Mouse (Mus musculus) heart, postnatal 0 days (tissue): ENCODE data around the gene Paxx.

Experiments
- CTCF ChIP-seq: IDR thresholded peaks from 2 replicates; pipeline ENCODE4 v1.5.1; 2016; ENCODE audit warnings: antibody characterized with exemption, control low read depth, low read depth
- EP300 ChIP-seq: IDR thresholded peaks from 2 replicates; pipeline ENCODE4 v1.6.1; 2016; ENCODE audit warnings: antibody characterized with exemption, low read depth

DNA sequence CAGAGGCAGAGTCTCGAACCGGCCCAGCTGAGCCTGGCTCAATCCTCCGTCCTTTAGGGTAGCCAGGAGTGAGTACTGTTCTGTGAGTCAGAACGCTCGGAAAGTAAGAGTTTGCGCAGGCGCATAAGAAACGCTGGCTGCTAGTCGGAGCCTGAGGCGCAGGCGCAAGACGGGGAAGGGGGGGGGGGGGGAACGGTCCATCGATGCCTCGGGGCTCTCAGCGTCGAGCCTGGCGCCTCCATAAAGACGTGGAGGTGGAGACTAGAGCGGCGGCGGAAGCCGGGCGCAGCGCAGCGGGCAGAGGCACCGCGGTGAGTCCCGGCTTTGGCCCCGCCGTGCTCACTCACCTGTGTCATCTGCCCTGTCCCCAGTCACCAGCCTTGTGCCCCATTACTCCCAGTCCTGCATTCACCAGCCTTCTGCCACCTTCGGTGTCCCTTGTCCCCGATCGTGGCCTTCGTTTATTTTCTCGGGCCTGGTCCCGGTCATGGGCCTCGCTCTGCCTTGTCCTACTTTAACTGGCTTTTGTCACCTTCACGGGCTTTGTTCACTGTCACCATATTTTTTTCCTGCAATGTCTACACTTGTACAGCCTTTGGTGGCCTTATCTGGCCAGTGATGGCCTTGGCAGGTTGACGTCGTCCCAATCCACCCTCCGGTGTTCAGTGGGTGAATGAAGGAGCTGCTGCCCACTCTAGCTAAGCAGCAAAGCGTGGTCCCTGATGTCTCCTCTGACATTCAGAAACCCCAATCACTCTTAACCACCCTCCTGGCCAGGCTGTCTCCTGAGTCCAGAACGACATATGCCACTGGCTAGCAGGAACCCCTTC is 39.9 kb upstream of the Paxx start, which contains the start of gene Fbxw5:
- TF ChIP-seq CTCF (no peak), EP300 (no peak)
